Mouse (Mus musculus) intestine, embryonic 14.5 days (tissue): ENCODE measurements around the gene Amz2. TPM values are rescaled to one million over a fixed set of nuclear protein-coding genes. Genes with fewer than 3 reads are reported as not detected.

Experiments used
- ATAC-seq: fragments of 200-750 bp; cut with Nextera tagmentation; replicated peaks from 2 replicates; pipeline ENCODE4 v1.8.0; 2017; ENCODE audit warnings: low read depth, moderate number of reproducible peaks, moderate TSS enrichment, moderate library complexity; ENCODE audit not compliant: low FRiP score, low TSS enrichment
- DNase-seq: peaks from one replicate; pipeline ENCODE4 v3.0.0-alpha.2; 2018; ENCODE audit warnings: low spot score
- H3K27ac ChIP-seq: fragments of 300-500 bp; sonication (generic); 2 replicates; pipeline ENCODE4 v1.5.1; 2014; ENCODE audit warnings: low read depth, mild to moderate bottlenecking, control low read depth
- H3K27me3 ChIP-seq: fragments of 300-500 bp; sonication (generic); replicated peaks from 2 replicates; pipeline ENCODE4 v1.6.1; 2014; ENCODE audit warnings: low read length, control low read depth; ENCODE audit not compliant: control insufficient read depth, insufficient read depth
- H3K36me3 ChIP-seq: fragments of 300-500 bp; sonication (generic); 2 replicates; pipeline ENCODE4 v1.6.1; 2014; ENCODE audit warnings: low read length, control low read depth; ENCODE audit not compliant: control insufficient read depth, insufficient read depth
- H3K4me1 ChIP-seq: fragments of 300-500 bp; sonication (generic); replicated peaks from 2 replicates; pipeline ENCODE4 v1.6.1; 2014; ENCODE audit warnings: low read length, control low read depth, mixed read lengths; ENCODE audit not compliant: control insufficient read depth, insufficient read depth
- H3K4me2 ChIP-seq: fragments of 300-500 bp; sonication (generic); 2 replicates; pipeline ENCODE4 v1.6.1; 2014; ENCODE audit warnings: low read length
- H3K4me3 ChIP-seq: fragments of 300-500 bp; sonication (generic); 2 replicates; pipeline ENCODE4 v1.5.1; 2014; ENCODE audit warnings: low read depth, low read length, control low read depth, mixed read lengths
- H3K9ac ChIP-seq: fragments of 300-500 bp; sonication (generic); 2 replicates; pipeline ENCODE4 v1.6.1; 2014; ENCODE audit warnings: mild to moderate bottlenecking, low read length
- H3K9me3 ChIP-seq: fragments of 300-500 bp; sonication (generic); 2 replicates; pipeline ENCODE4 v1.6.1; 2016; ENCODE audit warnings: low read length, control low read depth; ENCODE audit not compliant: control insufficient read depth
- WGBS: fragments of 180-500 bp; shearing (Covaris S2); extraction: QIAGEN DNeasy Blood & Tissue Kit; methylation state at CpG from one replicate; pipeline ENCODE4 v1.1.7; 2014; 5-methylcytosine and 5-hydroxymethylcytosine counted together
- polyA plus RNA-seq: library from polyadenylated mRNA; unstranded; fragments of >200 nt; fragmentation: Nextera tagmentation; extraction: Ambion mirVana; gene quantifications from 2 replicates; pipeline ENCODE4 v1.2.1, GENCODE M21; 2014

Gene Amz2
- 41.8 and 43.0 TPM in 2 replicates for polyA plus RNA-seq

GRCm38 (mm10) chr11:109425392-109426271, at the start of gene Amz2:
Gene Amz2 (plus strand): TSS chr11:109425946.
- Histone ChIP-seq H3K36me3 (peaks cover 20% of the 10 kb centered on the region), H3K9me3 (0 out of 2 replicates have a peak, but pooled peaks cover 4% of the 10 kb centered on the region), H3K4me3 (peak within 1 kb of the TSS; percentile 53), H3K9ac (peak within 1 kb of the TSS; percentile 57), H3K4me1 (peaks cover 6% of the 10 kb centered on the region), H3K27me3 (no peaks in the 10 kb centered on the region), H3K27ac (peak within 1 kb of the TSS; percentile 78), H3K4me2 (peak within 1 kb of the TSS; percentile 59)
- WGBS = 1% methylated on average over 65 of the region's 65 CpGs
- DNase-seq = peak; percentile 100
- ATAC-seq = peak; percentile 97

- no peak overlapping the region for H3K4me3 ChIP-seq
- H3K9me3 ChIP-seq = no peaks in the 10 kb centered on the region
- no peak for ATAC-seq
- no peak for DNase-seq
- no peak overlapping the region for H3K9ac ChIP-seq
- peaks cover 25% of the 10 kb centered on the region for H3K4me1 ChIP-seq
- H3K36me3 ChIP-seq = peaks cover 9% of the 10 kb centered on the region
- no peak overlapping the region for H3K4me2 ChIP-seq
- H3K27me3 ChIP-seq = no peaks in the 10 kb centered on the region
- no peak overlapping the region; the same call in 1 of the 2 replicates for H3K27ac ChIP-seq
- WGBS = 63% methylated on average over 7 of the region's 7 CpGs
Measured at GRCm38 (mm10) chr11:109376484-109377143, 49.1 kb upstream of the Amz2 start.

GRCm38 (mm10) chr11:109377477-109377876, 48.3 kb upstream of the Amz2 start:
- Histone ChIP-seq H3K4me3 (no peak overlapping the region), H3K9ac (no peak overlapping the region), H3K4me1 (peaks cover 25% of the 10 kb centered on the region), H3K36me3 (peaks cover 9% of the 10 kb centered on the region), H3K27ac (no peak overlapping the region), H3K4me2 (no peak overlapping the region), H3K9me3 (no peaks in the 10 kb centered on the region), H3K27me3 (no peaks in the 10 kb centered on the region)
- DNase-seq (no peak), ATAC-seq (no peak)
- WGBS = 57% methylated on average over 10 of the region's 10 CpGs

- peaks cover 9% of the 10 kb centered on the region for H3K36me3 ChIP-seq
- H3K27me3 ChIP-seq = no peaks in the 10 kb centered on the region
- DNase-seq (no peak), ATAC-seq (no peak)
- 63% methylated on average over 7 of the region's 7 CpGs for WGBS
- H3K9ac ChIP-seq = no peak overlapping the region
- peaks cover 25% of the 10 kb centered on the region for H3K4me1 ChIP-seq
- no peak overlapping the region for H3K4me3 ChIP-seq
- H3K4me2 ChIP-seq = no peak overlapping the region
- H3K27ac ChIP-seq = no peak overlapping the region
- no peaks in the 10 kb centered on the region for H3K9me3 ChIP-seq
Measured at GRCm38 (mm10) chr11:109378051-109378450, 47.7 kb upstream of the Amz2 start.

- H3K4me2 ChIP-seq = no peak overlapping the region
- H3K4me3 ChIP-seq = no peak overlapping the region
- no peak for ATAC-seq
- H3K27me3 ChIP-seq = no peaks in the 10 kb centered on the region
- no peak for DNase-seq
- no peak overlapping the region for H3K9ac ChIP-seq
- H3K36me3 ChIP-seq = peaks cover 5% of the 10 kb centered on the region; the same call in 1 of the 2 replicates
- H3K27ac ChIP-seq = no peak overlapping the region
- H3K4me1 ChIP-seq = peaks cover 24% of the 10 kb centered on the region
- no peaks in the 10 kb centered on the region for H3K9me3 ChIP-seq
- whole genome bisulfite sequencing = 79% methylated on average over 5 of the region's 5 CpGs
Measured at GRCm38 (mm10) chr11:109380662-109381061, 45.1 kb upstream of the Amz2 start.

GRCm38 (mm10) chr11:109385296-109385695, 40.5 kb upstream of the Amz2 start:
- H3K9me3 ChIP-seq = no peaks in the 10 kb centered on the region
- no peak for DNase-seq
- H3K9ac ChIP-seq = no peak overlapping the region
- 86% methylated on average over 8 of the region's 8 CpGs for WGBS
- H3K27me3 ChIP-seq = no peaks in the 10 kb centered on the region
- H3K4me3 ChIP-seq = no peak overlapping the region
- no peaks in the 10 kb centered on the region for H3K4me1 ChIP-seq
- H3K27ac ChIP-seq = no peak overlapping the region
- ATAC-seq = no peak
- H3K36me3 ChIP-seq = peaks cover 5% of the 10 kb centered on the region; the same call in 1 of the 2 replicates
- H3K4me2 ChIP-seq = no peak overlapping the region

- Histone ChIP-seq H3K36me3 (peaks cover 14% of the 10 kb centered on the region), H3K4me1 (no peaks in the 10 kb centered on the region), H3K4me3 (no peak overlapping the region), H3K9me3 (no peaks in the 10 kb centered on the region), H3K27ac (no peak overlapping the region), H3K4me2 (no peak overlapping the region), H3K9ac (no peak overlapping the region), H3K27me3 (no peaks in the 10 kb centered on the region)
- DNase-seq (no peak), ATAC-seq (no peak)
- WGBS = 71% methylated on average over 5 of the region's 5 CpGs
Measured at GRCm38 (mm10) chr11:109389046-109389445, 36.7 kb upstream of the Amz2 start.

- H3K36me3 ChIP-seq = peaks cover 27% of the 10 kb centered on the region
- H3K4me1 ChIP-seq = no peaks in the 10 kb centered on the region
- H3K27ac ChIP-seq = no peak overlapping the region
- no peak overlapping the region for H3K9ac ChIP-seq
- 87% methylated on average over 7 of the region's 7 CpGs for WGBS
- H3K27me3 ChIP-seq = no peaks in the 10 kb centered on the region
- no peak overlapping the region for H3K4me2 ChIP-seq
- no peaks in the 10 kb centered on the region for H3K9me3 ChIP-seq
- H3K4me3 ChIP-seq = no peak overlapping the region
- DNase-seq (no peak), ATAC-seq (no peak)
Measured at GRCm38 (mm10) chr11:109391200-109391599, 34.5 kb upstream of the Amz2 start.
